Mouse (Mus musculus) stomach, embryonic 15.5 days (tissue): ENCODE measurements around the gene Gna11. TPM values are rescaled to one million over a fixed set of nuclear protein-coding genes. Genes with fewer than 3 reads are reported as not detected.

ENCODE experiments used
- ATAC-seq: fragments of 200-750 bp; cut with Nextera tagmentation; 2 replicates; pipeline ENCODE4 v1.8.0; 2017; ENCODE audit warnings: low read depth, moderate number of reproducible peaks, moderate TSS enrichment; ENCODE audit not compliant: insufficient read depth, low FRiP score
- H3K27ac ChIP-seq: fragments of 300-500 bp; sonication (generic); 2 replicates; pipeline ENCODE4 v1.5.1; 2015; ENCODE audit warnings: mild to moderate bottlenecking, inconsistent platforms
- H3K27me3 ChIP-seq: fragments of 300-500 bp; sonication (generic); replicated peaks from 2 replicates; pipeline ENCODE4 v1.6.1; 2015; ENCODE audit warnings: inconsistent platforms
- H3K36me3 ChIP-seq: fragments of 300-500 bp; sonication (generic); 2 replicates; pipeline ENCODE4 v1.6.1; 2015; ENCODE audit warnings: inconsistent platforms
- H3K4me1 ChIP-seq: fragments of 300-500 bp; sonication (generic); 2 replicates; pipeline ENCODE4 v1.6.1; 2015; ENCODE audit warnings: inconsistent platforms
- H3K4me2 ChIP-seq: fragments of 300-500 bp; sonication (generic); 2 replicates; pipeline ENCODE4 v1.6.1; 2015; ENCODE audit warnings: mild to moderate bottlenecking, inconsistent platforms
- H3K4me3 ChIP-seq: fragments of 300-500 bp; sonication (generic); replicated peaks from 2 replicates; pipeline ENCODE4 v1.5.1; 2015; ENCODE audit warnings: inconsistent platforms
- H3K9ac ChIP-seq: fragments of 300-500 bp; sonication (generic); 2 replicates; pipeline ENCODE4 v1.6.1; 2015; ENCODE audit warnings: inconsistent platforms
- H3K9me3 ChIP-seq: fragments of 300-500 bp; sonication (generic); 2 replicates; pipeline ENCODE4 v1.6.1; 2016; ENCODE audit warnings: inconsistent platforms
- WGBS: fragments of 180-500 bp; shearing (Covaris S2); methylation state at CpG from one replicate; pipeline ENCODE4 v1.1.7; 2015; 5-methylcytosine and 5-hydroxymethylcytosine counted together
- polyA plus RNA-seq: library from polyadenylated mRNA; unstranded; fragments of >200 nt; fragmentation: Nextera tagmentation; extraction: Ambion mirVana; gene quantifications from 2 replicates; pipeline ENCODE4 v1.2.1, GENCODE M21; 2015

Gene Gna11
- polyA plus RNA-seq, 1 experiment from 2014 or later: 113 TPM

DNA sequence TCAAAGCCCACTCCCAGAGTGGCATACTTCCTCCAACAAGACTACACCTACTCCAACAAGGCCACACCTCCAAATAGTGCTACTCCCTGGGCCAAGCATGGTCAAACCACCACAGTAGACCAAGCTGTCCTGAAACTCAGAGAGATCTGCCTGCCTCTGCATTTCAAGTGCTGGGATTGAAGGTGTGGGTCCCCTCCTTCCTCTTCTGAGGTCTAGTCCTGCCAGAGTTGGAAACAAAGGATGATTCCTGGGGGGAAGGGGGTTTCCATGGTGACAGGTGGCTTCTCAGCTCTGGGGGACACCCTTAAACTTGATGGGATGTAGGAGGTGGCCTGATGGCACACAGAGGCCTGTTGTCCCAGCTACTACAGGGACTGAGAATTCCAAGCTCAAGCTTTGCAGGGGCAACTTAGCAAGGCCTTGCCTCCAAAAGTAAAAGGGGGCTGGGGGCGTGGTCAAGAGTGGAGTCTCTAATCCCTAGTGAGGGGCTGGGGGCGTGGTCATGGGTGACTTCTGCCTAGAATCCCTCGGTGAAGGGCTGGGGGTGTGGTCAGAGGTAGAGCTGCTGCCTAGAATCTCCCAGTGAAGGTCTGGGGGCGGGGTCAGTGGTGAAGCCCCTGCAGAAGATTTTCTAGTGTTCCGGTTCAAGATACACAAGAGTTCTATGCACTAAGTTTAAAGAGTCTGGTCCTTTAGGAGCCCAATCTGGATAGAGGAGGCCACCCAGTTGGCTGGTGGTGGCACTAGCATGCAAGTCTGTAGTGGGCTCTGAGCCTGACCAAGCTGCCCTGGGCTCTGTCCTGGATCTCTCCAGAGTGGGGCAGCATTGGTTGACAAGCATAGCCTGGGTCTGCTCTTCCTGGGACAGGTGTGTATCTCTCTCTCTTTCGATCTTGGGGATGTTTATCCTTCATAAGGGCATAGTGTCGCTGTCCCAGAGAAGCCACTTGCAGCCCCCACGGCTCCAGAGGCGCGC lies 29.4 kb upstream of the Gna11 start, which contains the start of gene Tle2:
Tle2 (plus strand) TSS at position 481 of the 976 bp plus-strand sequence.
- no peaks in the 10 kb centered on the region for H3K9me3 ChIP-seq
- H3K9ac ChIP-seq: peak within 1 kb of the TSS; percentile 37
- H3K27me3 ChIP-seq: 0 out of 2 replicates have a peak, but pooled peaks cover 2% of the 10 kb centered on the region
- peak within 1 kb of the TSS; percentile 52 for H3K4me3 ChIP-seq
- H3K27ac ChIP-seq: peak within 1 kb of the TSS; percentile 87; the same call in 1 of the 2 replicates
- ATAC-seq: no peak
- H3K4me1 ChIP-seq: peaks cover 48% of the 10 kb centered on the region
- 27% methylated on average over 10 of the region's 10 CpGs for WGBS
- peak within 1 kb of the TSS; percentile 78 for H3K4me2 ChIP-seq
- peaks cover 5% of the 10 kb centered on the region; the same call in 1 of the 2 replicates for H3K36me3 ChIP-seq

DNA sequence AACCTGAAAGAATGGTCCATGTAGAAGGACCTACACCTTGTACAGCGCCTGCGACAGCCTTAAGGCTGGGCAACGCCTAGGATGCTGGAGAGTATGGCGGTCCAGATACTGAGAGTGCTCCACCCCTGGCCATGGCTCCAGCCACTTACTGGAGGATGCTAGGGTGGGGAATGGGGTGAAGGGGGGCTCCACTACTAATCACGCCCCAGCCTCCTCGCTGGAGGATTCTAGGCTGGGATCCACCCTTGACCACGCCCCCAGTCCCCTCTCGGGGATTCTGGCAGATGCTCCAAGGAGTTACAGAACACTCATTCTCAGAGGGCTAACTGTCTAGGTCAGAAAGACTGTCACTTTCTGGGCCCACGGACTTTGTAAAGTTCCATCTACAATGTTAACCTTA lies 28.0 kb upstream of the Gna11 start:
- 0 out of 2 replicates have a peak overlapping the region, but pooled peaks have one; percentile 1 for H3K4me3 ChIP-seq
- H3K9ac ChIP-seq: no peak overlapping the region
- H3K27me3 ChIP-seq: no peaks in the 10 kb centered on the region
- no peaks in the 10 kb centered on the region for H3K36me3 ChIP-seq
- no peak for ATAC-seq
- 18% methylated on average over 9 of the region's 9 CpGs for WGBS
- no peaks in the 10 kb centered on the region for H3K9me3 ChIP-seq
- H3K4me2 ChIP-seq: peak overlapping the region; percentile 59
- peak overlapping the region; percentile 87; the same call in 1 of the 2 replicates for H3K27ac ChIP-seq
- peaks cover 61% of the 10 kb centered on the region for H3K4me1 ChIP-seq

DNA sequence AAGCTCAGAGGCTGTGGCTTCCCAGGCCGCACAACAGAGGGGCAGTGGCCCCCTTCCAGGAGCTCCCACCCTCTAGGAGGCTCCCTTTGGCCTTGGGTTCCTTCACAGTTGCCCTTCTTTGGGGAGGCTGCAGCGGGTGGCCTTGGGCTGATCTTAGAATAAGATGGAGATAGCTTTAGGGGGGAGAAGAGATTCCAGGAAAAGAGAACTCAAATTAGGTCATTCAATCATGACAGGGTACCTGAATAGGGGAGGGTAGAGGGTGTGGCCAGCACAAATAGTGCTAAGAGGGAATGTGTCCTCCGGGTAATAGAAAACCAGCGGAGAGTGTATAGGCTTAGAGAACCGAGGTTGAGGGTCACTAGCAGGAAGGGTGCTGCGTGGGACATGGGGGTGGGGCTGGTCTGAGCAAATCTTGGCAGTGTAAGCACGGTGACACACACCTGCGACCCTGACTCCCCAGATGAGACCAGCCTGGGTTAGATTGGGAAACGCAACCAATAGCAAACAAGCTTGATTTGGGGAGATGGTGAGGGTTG lies 27.2 kb upstream of the Gna11 start:
- 9% methylated on average over 9 of the region's 9 CpGs for WGBS
- Histone ChIP-seq H3K36me3 (no peaks in the 10 kb centered on the region), H3K4me1 (peaks cover 62% of the 10 kb centered on the region), H3K9ac (peak overlapping the region; percentile 9; the same call in 1 of the 2 replicates), H3K27ac (peak overlapping the region; percentile 87), H3K4me3 (peak overlapping the region; percentile 49), H3K4me2 (peak overlapping the region; percentile 59), H3K9me3 (no peaks in the 10 kb centered on the region), H3K27me3 (no peaks in the 10 kb centered on the region)
- peak; percentile 3; the same call in 1 of the 2 replicates for ATAC-seq

DNA sequence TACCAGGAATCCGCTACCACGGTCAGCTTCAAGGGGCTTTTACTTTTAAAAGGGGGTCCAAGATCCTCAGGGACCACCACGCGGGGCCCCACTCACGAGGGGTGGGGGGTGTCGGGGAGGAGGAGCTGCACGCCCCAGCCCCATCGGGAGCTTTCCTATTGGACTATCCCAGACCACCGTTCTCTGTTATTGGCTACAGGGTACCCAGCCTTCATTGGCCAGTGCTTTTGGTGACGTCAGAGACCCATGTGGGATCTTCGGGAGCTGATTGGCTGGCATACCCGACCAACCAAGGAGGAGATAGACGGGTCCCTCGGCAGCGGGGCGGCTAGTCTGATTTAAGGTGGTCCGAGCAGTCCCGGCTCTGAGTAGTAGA lies 26.5 kb upstream of the Gna11 start:
- Histone ChIP-seq H3K4me3 (peak overlapping the region; percentile 49), H3K9ac (peak overlapping the region; percentile 22; the same call in 1 of the 2 replicates), H3K9me3 (no peaks in the 10 kb centered on the region), H3K27ac (peak overlapping the region; percentile 91), H3K4me1 (peaks cover 62% of the 10 kb centered on the region), H3K27me3 (no peaks in the 10 kb centered on the region), H3K4me2 (peak overlapping the region; percentile 86), H3K36me3 (peaks cover 5% of the 10 kb centered on the region)
- under 1% methylated on average over 18 of the region's 18 CpGs for WGBS
- ATAC-seq: peak; percentile 91

DNA sequence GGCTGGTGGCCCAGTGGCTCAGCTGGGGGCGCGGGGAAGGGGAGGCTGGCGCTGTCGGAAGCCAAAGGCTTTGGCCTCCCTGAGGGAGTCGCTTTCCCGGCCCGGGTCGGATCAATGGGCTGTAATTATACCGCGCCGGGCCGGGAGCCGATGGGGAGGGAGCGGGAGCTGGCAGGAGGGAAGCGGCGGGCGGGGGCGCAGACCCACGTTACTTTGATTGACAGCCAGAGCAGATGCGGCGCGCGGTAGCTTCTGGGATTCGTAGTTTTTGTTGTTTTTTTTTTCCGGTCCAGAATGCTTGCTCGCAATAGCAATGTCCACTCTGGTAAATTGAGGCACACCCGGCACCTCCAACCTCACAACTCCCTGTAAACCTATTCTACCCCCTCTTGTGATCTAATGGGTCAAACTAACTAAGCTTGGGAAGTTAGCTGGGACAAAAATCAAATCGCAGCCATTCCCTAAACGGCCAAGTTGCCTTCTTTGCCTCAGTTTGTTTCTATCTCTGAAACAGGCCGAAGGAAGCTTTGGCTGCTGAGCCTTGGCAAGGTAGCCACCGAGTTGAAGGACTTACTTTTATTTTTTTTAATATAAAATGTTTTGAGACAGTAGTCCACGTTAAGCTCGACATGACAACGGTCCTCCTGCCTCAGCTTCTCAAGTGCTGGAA lies 26.0 kb upstream of the Gna11 start:
- H3K9me3 ChIP-seq: no peaks in the 10 kb centered on the region
- H3K36me3 ChIP-seq: peaks cover 8% of the 10 kb centered on the region
- under 1% methylated on average over 32 of the region's 34 CpGs for WGBS
- peak overlapping the region; percentile 91 for H3K27ac ChIP-seq
- peaks cover 62% of the 10 kb centered on the region for H3K4me1 ChIP-seq
- H3K9ac ChIP-seq: peak overlapping the region; percentile 22; the same call in 1 of the 2 replicates
- peak; percentile 42; the same call in 1 of the 2 replicates for ATAC-seq
- peak overlapping the region; percentile 86 for H3K4me2 ChIP-seq
- no peaks in the 10 kb centered on the region for H3K27me3 ChIP-seq
- peak overlapping the region; percentile 49 for H3K4me3 ChIP-seq

DNA sequence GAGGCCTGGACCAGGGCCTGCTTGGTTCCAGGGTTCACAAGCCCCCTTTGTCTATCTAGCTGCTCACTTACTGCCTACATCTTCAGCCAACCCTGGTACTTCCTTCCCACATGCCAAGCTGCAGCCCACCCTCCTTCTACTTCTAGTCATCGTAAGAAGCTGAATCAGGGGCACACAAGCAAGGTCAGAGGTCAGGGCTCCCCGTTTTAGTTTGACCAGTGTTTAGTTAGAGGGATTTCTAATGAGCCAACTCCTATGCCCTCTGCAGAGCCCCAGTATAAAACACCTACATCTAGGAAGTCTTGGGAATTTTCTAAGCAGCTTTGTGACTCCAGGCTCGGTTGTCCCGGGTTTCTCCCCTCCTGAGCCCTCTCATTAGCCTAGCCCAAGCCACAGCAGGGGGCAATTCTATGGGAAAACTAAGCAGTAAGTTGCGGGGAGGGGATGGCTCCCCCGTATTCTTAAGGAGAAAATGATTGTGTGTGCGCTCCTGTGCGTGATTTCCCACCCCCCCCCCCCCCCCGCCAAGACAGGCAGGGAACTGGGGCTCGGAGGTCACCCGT lies 25.3 kb upstream of the Gna11 start:
- H3K9ac ChIP-seq: no peak overlapping the region

DNA sequence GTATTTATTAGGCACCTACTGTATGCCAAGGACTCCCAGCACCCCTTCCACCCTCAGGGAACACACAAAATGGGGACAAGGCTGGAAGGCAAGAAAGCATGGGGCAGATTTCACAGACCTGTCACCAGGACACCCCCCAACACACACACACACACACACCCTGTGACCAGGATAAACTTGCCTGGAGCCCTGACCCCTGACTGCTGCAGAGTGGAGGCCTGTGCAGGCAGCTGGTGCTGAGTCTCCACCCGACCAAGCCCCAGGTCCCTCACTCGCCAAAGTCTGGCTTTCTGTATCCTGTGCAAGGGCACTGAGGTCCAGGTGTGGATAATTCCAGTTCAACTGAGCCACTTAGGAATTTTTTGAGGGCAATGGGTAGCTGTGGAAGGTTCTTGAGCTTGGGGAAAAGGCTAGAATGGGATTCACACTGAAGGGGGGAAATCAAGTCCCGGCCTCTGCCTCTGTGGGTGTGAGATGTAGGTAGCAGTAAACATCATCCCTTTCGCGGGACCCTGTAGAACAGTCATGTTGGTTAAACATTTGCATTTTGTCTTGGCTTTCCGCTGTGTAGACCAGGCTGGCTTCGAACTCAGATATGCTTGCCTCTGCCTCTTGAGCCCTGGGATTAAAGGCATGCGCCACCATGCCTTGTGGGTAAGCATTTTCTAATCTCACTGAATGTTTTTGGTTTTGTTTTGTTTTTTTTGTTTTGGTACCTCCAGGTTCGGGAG lies 24.7 kb upstream of the Gna11 start:
- H3K27ac ChIP-seq: peak overlapping the region; percentile 91
- H3K36me3 ChIP-seq: peaks cover 20% of the 10 kb centered on the region
- no peak overlapping the region; the same call in 1 of the 2 replicates for H3K4me3 ChIP-seq
- H3K27me3 ChIP-seq: no peaks in the 10 kb centered on the region
- no peaks in the 10 kb centered on the region for H3K9me3 ChIP-seq
- H3K4me1 ChIP-seq: peaks cover 58% of the 10 kb centered on the region
- ATAC-seq: no peak
- WGBS: 62% methylated on average over 9 of the region's 9 CpGs
- H3K9ac ChIP-seq: no peak overlapping the region
- peak overlapping the region; percentile 86; the same call in 1 of the 2 replicates for H3K4me2 ChIP-seq

More for the DNA sequence above, 25.3 kb upstream of the Gna11 start:
- Histone ChIP-seq H3K9me3 (no peaks in the 10 kb centered on the region), H3K27ac (peak overlapping the region; percentile 91), H3K4me1 (peaks cover 57% of the 10 kb centered on the region), H3K36me3 (peaks cover 15% of the 10 kb centered on the region), H3K27me3 (no peaks in the 10 kb centered on the region), H3K4me2 (peak overlapping the region; percentile 86), H3K4me3 (peak overlapping the region; percentile 49)
- no peak for ATAC-seq
- 4% methylated on average over 11 of the region's 11 CpGs for WGBS

DNA sequence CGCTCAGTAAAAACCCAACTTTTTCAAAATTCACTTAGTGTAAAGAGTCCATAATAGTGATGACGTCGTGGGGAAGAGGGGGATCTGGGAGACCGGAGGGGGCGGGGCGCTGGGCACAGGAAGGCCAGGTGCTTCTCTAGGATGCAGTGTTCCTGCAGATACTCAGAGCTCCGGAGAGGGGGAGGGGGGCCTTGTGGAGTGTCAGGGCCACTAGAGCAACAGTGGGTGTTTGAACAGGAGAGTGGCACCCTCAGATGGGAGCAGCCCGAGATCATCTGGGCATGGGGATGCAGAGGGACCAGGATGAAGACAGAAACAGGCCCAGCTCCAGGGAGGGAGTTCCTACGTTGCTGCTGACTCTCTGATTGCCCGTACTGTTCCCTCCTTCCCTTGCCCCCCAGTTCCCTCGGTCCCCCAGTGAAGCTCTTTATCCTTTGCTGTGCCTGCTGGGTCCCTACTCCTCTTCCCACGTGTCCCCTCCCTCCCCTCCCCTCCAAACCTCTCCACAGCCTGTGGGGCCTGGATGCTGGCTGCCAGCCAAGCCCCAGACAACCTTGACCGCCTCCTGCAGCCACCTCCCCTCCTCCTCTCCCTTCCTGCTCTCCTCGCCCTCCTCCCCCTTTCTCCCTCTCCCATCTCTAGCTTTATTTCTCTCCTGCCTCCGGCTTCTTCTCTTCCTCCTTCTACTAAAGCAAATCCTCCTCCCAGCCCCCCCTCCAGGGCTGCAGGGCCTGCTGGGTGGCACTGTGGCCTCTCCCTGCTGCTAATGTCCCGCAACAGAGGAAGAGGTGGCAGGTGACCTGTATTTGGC lies 23.6 kb upstream of the Gna11 start:
- H3K27ac ChIP-seq: peak overlapping the region; percentile 91
- peaks cover 64% of the 10 kb centered on the region for H3K4me1 ChIP-seq
- H3K36me3 ChIP-seq: peaks cover 22% of the 10 kb centered on the region
- ATAC-seq: peak; percentile 9; the same call in 1 of the 2 replicates
- H3K4me3 ChIP-seq: no peak overlapping the region
- WGBS: 13% methylated on average over 16 of the region's 16 CpGs
- H3K27me3 ChIP-seq: no peaks in the 10 kb centered on the region
- no peaks in the 10 kb centered on the region for H3K9me3 ChIP-seq
- H3K9ac ChIP-seq: no peak overlapping the region
- H3K4me2 ChIP-seq: peak overlapping the region; percentile 42

DNA sequence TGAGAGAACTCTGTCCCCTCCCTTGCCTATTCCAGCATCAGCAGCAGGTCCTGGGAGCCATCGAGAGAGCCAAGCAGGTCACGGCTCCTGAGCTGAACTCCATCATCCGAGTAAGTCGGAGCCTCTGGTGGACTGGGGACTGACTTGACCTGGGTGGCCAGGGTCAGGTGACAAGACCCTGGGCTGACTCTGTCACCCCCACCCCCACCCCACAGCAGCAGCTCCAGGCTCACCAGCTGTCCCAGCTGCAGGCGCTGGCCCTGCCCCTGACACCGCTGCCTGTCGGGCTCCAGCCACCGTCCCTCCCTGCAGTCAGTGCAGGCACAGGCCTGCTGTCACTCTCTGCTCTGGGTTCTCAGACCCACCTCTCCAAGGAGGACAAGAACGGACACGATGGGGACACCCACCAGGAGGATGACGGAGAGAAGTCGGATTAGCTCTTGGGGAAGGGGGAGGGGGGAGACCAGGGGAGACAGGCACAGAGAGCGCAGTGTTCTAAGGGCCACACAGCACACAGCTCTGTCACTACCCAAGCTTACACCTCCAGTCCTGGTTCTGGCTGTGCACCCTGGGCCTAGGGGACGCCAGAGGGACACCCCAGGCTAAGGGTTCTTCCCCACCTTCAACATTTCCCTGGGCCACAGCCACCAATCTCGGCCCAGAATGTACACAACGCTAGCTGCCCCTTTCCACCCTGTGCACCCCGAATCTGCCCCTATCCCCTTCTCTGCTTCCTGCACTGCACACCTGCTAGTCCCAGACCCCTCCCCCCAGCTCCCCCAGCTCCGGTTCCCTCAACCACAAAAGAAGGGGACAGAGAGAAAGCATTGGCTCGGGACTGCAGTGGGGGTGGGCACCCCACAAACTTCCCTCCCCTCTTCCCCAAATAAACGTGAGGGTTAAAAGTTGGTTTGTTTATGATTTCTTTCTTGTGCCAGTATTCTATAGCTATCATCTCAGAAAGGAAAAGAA lies 20.6 kb upstream of the Gna11 start:
- no peak overlapping the region for H3K4me3 ChIP-seq
- H3K9ac ChIP-seq: no peak overlapping the region
- 0 out of 2 replicates have a peak overlapping the region, but pooled peaks have one; percentile 21 for H3K27ac ChIP-seq
- H3K4me2 ChIP-seq: no peak overlapping the region
- peaks cover 25% of the 10 kb centered on the region for H3K36me3 ChIP-seq
- no peaks in the 10 kb centered on the region for H3K27me3 ChIP-seq
- H3K9me3 ChIP-seq: no peaks in the 10 kb centered on the region
- ATAC-seq: no peak
- peaks cover 68% of the 10 kb centered on the region for H3K4me1 ChIP-seq
- 51% methylated on average over 20 of the region's 20 CpGs for WGBS
